In the genomic region with DNA sequence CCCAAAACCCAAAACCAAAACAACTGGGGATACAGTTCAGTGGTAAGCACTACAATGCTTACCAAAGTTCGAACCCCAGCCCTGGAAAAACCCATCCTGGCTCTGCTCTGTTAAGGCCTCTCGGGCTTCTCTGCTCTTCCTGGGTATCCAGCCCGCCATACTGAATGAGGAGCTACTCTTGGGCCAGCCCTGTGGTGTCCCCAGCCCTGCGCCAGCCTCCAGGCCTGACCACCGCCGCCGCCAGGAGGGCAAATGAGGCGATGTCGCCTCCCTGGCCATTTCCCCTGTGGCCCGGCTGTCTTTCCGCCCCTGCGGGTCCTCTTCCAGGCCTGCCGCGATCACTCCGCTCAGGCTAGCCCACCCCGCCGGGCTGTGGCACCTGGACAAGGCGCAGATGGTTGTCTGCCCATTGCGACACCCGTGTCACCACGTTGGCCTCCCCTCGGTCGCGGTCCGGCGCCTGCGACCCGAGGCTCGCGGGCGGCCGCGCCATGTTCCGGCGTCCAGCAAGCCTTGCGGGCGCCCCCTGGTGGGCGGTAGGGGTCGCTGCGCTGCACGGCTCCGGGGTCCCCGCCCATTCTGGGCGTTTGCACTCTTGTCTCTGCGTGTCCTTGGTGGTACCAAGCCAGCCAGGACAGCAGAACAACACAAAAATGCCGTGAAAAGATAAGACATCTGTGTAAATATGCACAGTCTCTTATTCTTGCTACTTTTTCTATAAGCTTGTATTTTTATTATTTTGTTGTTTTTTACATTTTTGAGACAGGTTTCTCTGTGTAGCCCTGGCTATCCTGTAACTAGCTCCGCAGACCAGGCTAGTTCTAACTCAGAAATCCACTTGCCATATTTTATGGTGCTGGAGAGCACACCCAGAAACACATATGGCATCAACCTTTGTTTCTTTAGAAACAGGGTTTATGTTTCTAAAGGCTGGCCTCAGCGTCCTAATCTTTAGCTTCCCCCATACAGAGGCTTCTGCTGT, we compare ENCODE assay signal across 8 mouse cellular contexts. TPM values are rescaled to one million over a fixed set of nuclear protein-coding genes. Genes with fewer than 3 reads are reported as not detected.
DNase-seq lines count a peak whose midpoint lies in the region; ATAC-seq lines count a peak whose summit lies in the region.

Gene E130311K13Rik (minus strand): TSS at position 595 of the 982 bp plus-strand sequence.

- 5% methylated on average over 48 of the region's 48 CpGs for WGBS in heart, embryonic 14.5 days
- WGBS in liver, embryonic 13.5 days (ENCODE audit: insufficient replicate concordance): 5% methylated on average over 48 of the region's 48 CpGs
- 6% methylated on average over 48 of the region's 48 CpGs for WGBS in stomach, embryonic 16.5 days

- peak within 1 kb of the TSS; percentile 93 for H3K4me3 ChIP-seq in brown adipose tissue, adult 24 weeks (ENCODE audit: insufficient read depth, low read depth, low read length)
- H3K4me3 ChIP-seq in heart, embryonic 14.5 days (ENCODE audit: control insufficient read depth in 1 of 2, insufficient read depth in 1 of 2, low read depth in 1 of 2, low read length in 2 of 2): peak within 1 kb of the TSS; percentile 57 to 68
- H3K4me3 ChIP-seq in liver, embryonic 13.5 days (replicated peaks): peak within 1 kb of the TSS; percentile 72
- H3K4me3 ChIP-seq in stomach, embryonic 16.5 days (replicated peaks; ENCODE audit: low read length): peak within 1 kb of the TSS; percentile 56

- H3K4me1 ChIP-seq in brown adipose tissue, adult 24 weeks (ENCODE audit: control insufficient read depth, insufficient read depth, insufficient read length, low read length): peaks cover 2% of the 10 kb centered on the region; the same call in 1 of the 2 replicates
- no peaks in the 10 kb centered on the region for H3K4me1 ChIP-seq in heart, embryonic 14.5 days (ENCODE audit: control insufficient read depth in 2 of 2, insufficient read depth in 2 of 2, low read length in 2 of 2)
- H3K4me1 ChIP-seq in liver, embryonic 13.5 days (replicated peaks): peaks cover 3% of the 10 kb centered on the region; the same call in 1 of the 2 replicates
- no peaks in the 10 kb centered on the region for H3K4me1 ChIP-seq in stomach, embryonic 16.5 days (ENCODE audit: control insufficient read depth, insufficient read depth, low read length)

- peak within 1 kb of the TSS; percentile 94 for H3K27ac ChIP-seq in brown adipose tissue, adult 24 weeks (replicated peaks; ENCODE audit: low read depth, low read length)
- peak within 1 kb of the TSS; percentile 52 to 70 for H3K27ac ChIP-seq in heart, embryonic 14.5 days (replicated peaks in 1 of 2; ENCODE audit: control insufficient read depth in 1 of 2, insufficient read depth in 1 of 2, low read depth in 2 of 2, low read length in 2 of 2)
- 0 out of 2 replicates have a peak within 1 kb of the TSS, but pooled peaks have one; percentile 50 for H3K27ac ChIP-seq in liver, embryonic 13.5 days
- H3K27ac ChIP-seq in stomach, embryonic 16.5 days (ENCODE audit: low read length): peak within 1 kb of the TSS; percentile 14; the same call in 1 of the 2 replicates

- peak; percentile 91 for DNase-seq in CD4-positive, CD25-positive, alpha-beta regulatory T cell, adult 2 months (ENCODE audit: low read depth, low spot score)
- peak; percentile 33 for DNase-seq in fibroblast of lung, adult 2 months (ENCODE audit: low read depth)
- peak; percentile 95 for DNase-seq in kidney, postnatal 14 days
- DNase-seq in liver, embryonic 13.5 days: peak; percentile 75
- peak; percentile 92 for DNase-seq in neural tube, embryonic 10.5 days (ENCODE audit: extremely low spot score, low spot score)

- ATAC-seq in heart, embryonic 14.5 days (ENCODE audit: insufficient number of reproducible peaks, insufficient read depth, low FRiP score, low read depth): peak; percentile 88
- ATAC-seq in liver, embryonic 13.5 days (ENCODE audit: low read depth): peak; percentile 93
- ATAC-seq in stomach, embryonic 16.5 days (ENCODE audit: insufficient read depth, low FRiP score): peak; percentile 94

- H3K9ac ChIP-seq in heart, embryonic 14.5 days (ENCODE audit: low read length): peak within 1 kb of the TSS; percentile 80
- peak within 1 kb of the TSS; percentile 83 for H3K9ac ChIP-seq in liver, embryonic 13.5 days
- peak within 1 kb of the TSS; percentile 83 for H3K9ac ChIP-seq in stomach, embryonic 16.5 days (ENCODE audit: low read length)

- no peaks in the 10 kb centered on the region for H3K9me3 ChIP-seq in heart, embryonic 14.5 days (ENCODE audit: control insufficient read depth, low read length)
- H3K9me3 ChIP-seq in liver, embryonic 13.5 days (replicated peaks): no peaks in the 10 kb centered on the region
- no peaks in the 10 kb centered on the region for H3K9me3 ChIP-seq in stomach, embryonic 16.5 days (replicated peaks; ENCODE audit: control insufficient read depth, low read length)

- peaks cover 3% of the 10 kb centered on the region; the same call in 1 of the 2 replicates for H3K36me3 ChIP-seq in heart, embryonic 14.5 days (ENCODE audit: control insufficient read depth, insufficient read depth, low read length)
- H3K36me3 ChIP-seq in liver, embryonic 13.5 days: no peaks in the 10 kb centered on the region
- no peaks in the 10 kb centered on the region for H3K36me3 ChIP-seq in stomach, embryonic 16.5 days (ENCODE audit: control insufficient read depth, insufficient read depth, low read length)

- peak within 1 kb of the TSS; percentile 67 for H3K4me2 ChIP-seq in heart, embryonic 14.5 days (ENCODE audit: low read length)
- peak within 1 kb of the TSS; percentile 87 for H3K4me2 ChIP-seq in liver, embryonic 13.5 days
- H3K4me2 ChIP-seq in stomach, embryonic 16.5 days (ENCODE audit: low read depth, low read length): peak within 1 kb of the TSS; percentile 52

- no peaks in the 10 kb centered on the region for H3K27me3 ChIP-seq in heart, embryonic 14.5 days (ENCODE audit: control insufficient read depth, insufficient read depth, low read length)
- H3K27me3 ChIP-seq in liver, embryonic 13.5 days: no peaks in the 10 kb centered on the region
- no peaks in the 10 kb centered on the region for H3K27me3 ChIP-seq in stomach, embryonic 16.5 days (ENCODE audit: control insufficient read depth, insufficient read depth, low read length)

RNA-seq across cellular contexts. Expression of gene E130311K13Rik, which starts in this region (rescaled TPM):
- 13.0 and 13.4 TPM in 2 replicates for polyA plus RNA-seq in brown adipose tissue, adult 24 weeks (2012; ENCODE audit: insufficient read depth, insufficient read length, missing spikeins)
- polyA plus RNA-seq in heart, embryonic 14.5 days (2014; fragmentation: Nextera tagmentation; extraction: Ambion mirVana): 5.3 and 5.8 TPM in 2 replicates
- polyA plus RNA-seq in liver, embryonic 13.5 days (2015; fragmentation: Nextera tagmentation; extraction: Ambion mirVana): 2.2 and 2.3 TPM in 2 replicates
- polyA plus RNA-seq in stomach, embryonic 16.5 days (2015; fragmentation: Nextera tagmentation; extraction: Ambion mirVana): 6.1 and 6.4 TPM in 2 replicates

Comparison
In these comparisons a context has a peak if more than half of its experiments do, and no peak if none do; other contexts are left out.
1. Peak in every context shown above with its lines: DNase-seq, ATAC-seq, H3K4me3 ChIP-seq and H3K27ac ChIP-seq.
2. DNase-seq: peak in every context shown above with its lines; median percentile 95 in kidney, postnatal 14 days; 92 in neural tube, embryonic 10.5 days; 91 in CD4-positive, CD25-positive, alpha-beta regulatory T cell, adult 2 months; 75 in liver, embryonic 13.5 days; 33 in fibroblast of lung, adult 2 months.
3. H3K27ac ChIP-seq: peak in every context shown above with its lines; median percentile 94 in brown adipose tissue, adult 24 weeks; 61 in heart, embryonic 14.5 days; 50 in liver, embryonic 13.5 days; 14 in stomach, embryonic 16.5 days.